Mouse (Mus musculus): ENCODE measurements around the gene Rrp9.

The Rrp9 gene

DNA sequence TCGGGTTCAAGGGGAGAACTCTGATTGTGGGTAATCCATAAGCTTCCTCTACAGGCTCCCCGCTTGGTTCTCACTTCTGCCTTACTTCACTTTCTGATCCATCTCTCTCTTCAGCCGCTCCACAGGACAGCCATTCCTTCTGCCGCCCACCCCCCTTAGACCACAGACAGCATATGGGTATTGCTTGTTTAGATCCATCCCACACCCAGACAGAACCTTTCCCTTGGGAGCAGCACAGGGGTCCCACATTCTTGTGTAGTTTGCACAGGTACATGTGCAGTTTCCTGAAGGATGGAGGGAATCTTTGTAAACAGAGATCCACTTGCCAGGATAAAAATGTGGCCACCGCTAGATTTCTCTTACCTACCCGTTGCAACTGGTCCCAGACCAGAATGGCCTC lies 23.4 kb upstream of the Rrp9 start:
- no peak for DNase-seq (ENCODE audit: low read depth, low spot score)
- Histone ChIP-seq H3K36me3 (ENCODE audit: control insufficient read depth, insufficient read depth, low read length, poor library complexity, severe bottlenecking) (no peaks in the 10 kb centered on the region), H3K27me3 (ENCODE audit: control insufficient read depth, insufficient read depth, low read length, poor library complexity, severe bottlenecking) (peaks cover 2% of the 10 kb centered on the region; the same call in 1 of the 2 replicates)

DNA sequence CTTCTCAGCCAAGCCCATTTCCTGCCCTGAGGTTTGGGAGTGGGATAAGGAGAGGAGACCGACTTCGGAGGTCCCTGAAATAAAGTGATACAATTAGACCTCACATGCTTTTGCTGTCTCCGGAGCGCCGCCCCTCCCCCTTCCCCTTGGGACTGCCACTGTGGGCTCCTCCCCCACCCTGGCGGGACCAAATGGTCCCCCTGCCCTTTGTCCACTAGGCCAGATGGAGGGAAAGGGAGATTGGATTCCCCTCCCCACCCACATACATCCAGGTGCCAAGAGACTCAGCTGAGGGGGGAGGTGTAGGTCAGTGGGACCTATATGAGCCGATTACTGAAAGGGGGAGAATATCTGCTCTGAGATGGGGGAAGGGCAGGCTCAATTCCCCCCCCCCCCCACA lies 22.9 kb upstream of the Rrp9 start:
- no peaks in the 10 kb centered on the region for H3K36me3 ChIP-seq (ENCODE audit: control insufficient read depth, insufficient read depth, low read length, poor library complexity, severe bottlenecking)
- DNase-seq (ENCODE audit: low read depth, low spot score): no peak
- peaks cover 2% of the 10 kb centered on the region; the same call in 1 of the 2 replicates for H3K27me3 ChIP-seq (ENCODE audit: control insufficient read depth, insufficient read depth, low read length, poor library complexity, severe bottlenecking)

DNA sequence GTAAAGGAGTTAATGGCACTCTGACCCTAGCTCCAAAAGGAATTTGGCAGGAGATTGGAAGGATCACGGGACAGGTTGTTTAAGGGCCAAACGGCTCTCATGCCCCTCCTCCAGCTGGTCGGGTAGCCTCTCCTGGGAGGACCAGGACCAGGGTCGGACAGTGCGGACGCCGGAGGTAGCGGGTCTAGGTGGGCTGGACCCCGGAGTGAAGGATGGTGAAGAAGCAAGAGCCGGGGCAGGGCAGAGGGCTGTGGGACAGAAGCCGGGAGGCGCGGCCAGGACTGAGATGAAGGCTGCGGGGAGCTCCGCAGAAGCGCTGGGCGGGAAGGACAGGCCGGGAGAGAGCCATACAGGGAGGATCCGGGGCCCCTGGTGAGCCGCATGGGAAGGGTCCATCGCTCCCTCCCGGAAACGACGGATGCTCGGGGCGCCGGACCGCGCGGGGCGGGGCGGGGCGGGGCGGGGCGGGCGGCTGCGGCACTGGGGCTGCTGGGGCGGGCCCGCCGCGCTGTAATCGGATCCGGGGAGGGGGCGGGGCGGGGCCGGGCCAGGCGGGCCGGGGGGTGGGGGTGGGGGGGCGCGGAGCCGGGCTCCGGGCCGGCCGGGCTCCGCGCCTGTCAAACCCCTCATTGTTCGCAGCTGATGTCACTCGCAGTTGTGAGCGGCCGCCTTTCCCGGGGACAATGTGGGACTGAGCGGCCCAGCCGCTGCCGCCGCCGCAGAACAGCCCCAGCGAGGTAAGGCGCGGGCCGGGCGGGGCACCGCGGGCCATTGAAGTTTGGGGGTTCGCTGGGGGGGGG lies 22.3 kb upstream of the Rrp9 start, which contains the start of gene Pcbp4:
TSS of gene Pcbp4 (plus strand) at position 21 of the 800 bp plus-strand sequence.
- Histone ChIP-seq H3K27me3 (ENCODE audit: control insufficient read depth, insufficient read depth, low read length, poor library complexity, severe bottlenecking) (peaks cover 2% of the 10 kb centered on the region; the same call in 1 of the 2 replicates), H3K36me3 (ENCODE audit: control insufficient read depth, insufficient read depth, low read length, poor library complexity, severe bottlenecking) (no peaks in the 10 kb centered on the region)
- DNase-seq (ENCODE audit: low read depth, low spot score): peak; percentile 42

DNA sequence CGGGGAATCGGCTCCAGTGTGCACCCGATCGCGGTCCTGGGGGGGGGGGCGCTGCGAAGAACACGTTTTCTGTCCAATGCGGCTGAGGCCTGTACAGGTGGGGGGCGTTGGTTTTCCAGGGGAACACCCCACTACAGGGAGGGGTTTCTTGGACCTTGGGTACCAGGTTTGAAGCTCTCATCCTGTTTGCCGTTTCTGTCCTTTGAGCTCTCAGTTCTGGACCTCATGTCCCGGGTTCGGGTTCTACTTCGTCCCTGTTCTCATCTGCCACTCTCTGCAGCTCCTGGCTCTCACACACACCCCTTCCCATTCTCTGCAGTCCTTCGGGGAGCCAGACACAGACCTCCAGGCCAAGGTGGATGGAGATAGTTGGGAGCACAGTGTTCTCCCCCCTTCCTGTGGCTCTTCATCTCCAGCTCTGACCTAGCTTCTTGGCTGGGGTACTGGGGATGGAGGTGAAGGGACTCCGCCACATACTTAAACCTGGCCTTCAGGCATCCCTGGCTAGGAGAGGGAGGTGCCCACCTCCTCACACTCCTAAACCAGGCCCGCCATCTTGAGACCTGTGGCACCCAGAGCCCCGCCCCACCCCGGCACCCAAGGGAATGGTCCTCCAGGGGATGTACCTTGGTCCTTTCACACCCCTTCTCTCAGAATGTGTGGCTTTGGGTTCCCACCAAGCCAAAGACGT lies 21.5 kb upstream of the Rrp9 start:
- no peak for DNase-seq (ENCODE audit: low read depth, low spot score)
- no peaks in the 10 kb centered on the region for H3K36me3 ChIP-seq (ENCODE audit: control insufficient read depth, insufficient read depth, low read length, poor library complexity, severe bottlenecking)
- H3K27me3 ChIP-seq (ENCODE audit: control insufficient read depth, insufficient read depth, low read length, poor library complexity, severe bottlenecking): peaks cover 2% of the 10 kb centered on the region; the same call in 1 of the 2 replicates

DNA sequence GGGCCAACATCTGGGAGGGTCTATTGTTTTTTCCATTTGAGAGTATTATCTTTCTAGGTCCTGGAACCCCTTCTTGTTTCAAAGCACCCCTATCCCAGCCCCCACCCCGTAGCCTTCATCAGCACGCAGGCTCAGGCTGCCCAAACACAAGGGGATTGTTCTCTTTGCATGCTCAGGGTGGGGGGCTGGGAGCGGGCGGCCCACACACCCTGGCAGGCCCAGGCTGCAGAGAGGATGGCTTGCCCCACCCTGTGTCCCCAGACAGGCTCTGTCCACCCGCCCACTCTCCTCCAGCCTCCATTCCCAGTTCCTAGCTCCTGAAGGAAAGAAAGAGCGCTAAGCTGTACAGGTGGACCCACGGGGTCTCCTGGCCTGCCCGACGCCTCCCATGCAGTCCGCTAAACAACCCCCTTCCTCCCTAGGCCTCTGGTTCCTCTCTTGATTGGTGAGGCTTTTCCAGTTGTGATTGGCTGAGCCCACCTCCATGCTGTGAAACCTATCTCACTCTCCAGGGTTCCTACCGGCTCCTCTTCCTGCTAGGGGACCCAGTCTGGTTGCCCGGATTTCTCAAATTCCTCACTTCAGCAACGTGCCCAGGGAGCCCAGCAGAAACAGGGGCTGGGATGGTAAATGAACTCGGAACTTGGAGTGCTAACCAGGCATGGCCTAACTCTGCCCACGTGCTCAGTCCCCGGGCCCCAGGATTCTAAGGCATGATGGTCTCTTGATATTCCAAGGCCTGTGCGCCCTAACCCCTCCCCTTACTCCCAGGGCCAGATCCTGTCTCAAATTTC lies 20.7 kb upstream of the Rrp9 start:
- H3K27me3 ChIP-seq (ENCODE audit: control insufficient read depth, insufficient read depth, low read length, poor library complexity, severe bottlenecking): peaks cover 2% of the 10 kb centered on the region; the same call in 1 of the 2 replicates
- no peak for DNase-seq (ENCODE audit: low read depth, low spot score)
- no peaks in the 10 kb centered on the region for H3K36me3 ChIP-seq (ENCODE audit: control insufficient read depth, insufficient read depth, low read length, poor library complexity, severe bottlenecking)

DNA sequence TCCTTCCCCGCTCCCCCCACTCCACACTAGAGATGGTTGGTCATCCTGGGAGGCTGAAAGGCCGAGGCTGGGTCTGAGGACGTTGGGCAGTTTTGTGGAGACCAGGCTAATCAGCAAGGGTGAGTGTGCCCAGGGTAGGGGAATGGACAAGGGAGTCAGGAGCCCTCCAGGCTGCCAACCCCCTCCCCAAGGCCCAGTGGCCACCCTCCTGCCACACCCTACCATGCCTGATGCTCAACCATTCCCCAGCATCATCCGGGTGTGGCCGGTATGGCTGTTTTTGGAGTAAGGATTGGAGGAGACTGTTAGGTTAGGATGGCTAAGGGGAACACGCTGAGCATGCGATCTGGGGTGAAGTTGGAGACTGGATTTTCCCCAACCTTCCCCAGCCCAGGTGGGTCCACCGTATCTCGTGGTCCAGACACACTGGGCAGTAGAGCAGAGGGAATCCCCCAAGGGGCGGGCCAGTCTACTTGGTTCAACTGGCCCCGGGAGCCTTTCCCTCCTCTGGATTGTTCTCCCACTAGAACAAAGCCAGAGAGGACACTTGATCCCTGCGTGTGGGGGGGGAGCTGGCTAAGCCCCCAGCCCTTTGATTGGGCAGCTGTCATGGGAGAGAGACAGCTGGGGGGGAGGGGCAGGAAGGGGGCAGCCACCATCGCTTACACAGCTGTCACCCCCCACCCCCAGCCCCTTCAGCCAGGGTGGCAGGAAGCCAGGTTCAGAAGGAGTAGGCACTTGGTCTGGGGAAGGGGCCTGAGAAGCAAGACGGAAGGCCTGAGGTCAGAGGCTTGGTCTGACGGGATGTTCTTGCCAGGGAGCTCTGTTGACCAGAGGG lies 19.2 kb upstream of the Rrp9 start:
- Histone ChIP-seq H3K27me3 (ENCODE audit: control insufficient read depth, insufficient read depth, low read length, poor library complexity, severe bottlenecking) (peaks cover 2% of the 10 kb centered on the region; the same call in 1 of the 2 replicates), H3K36me3 (ENCODE audit: control insufficient read depth, insufficient read depth, low read length, poor library complexity, severe bottlenecking) (no peaks in the 10 kb centered on the region)
- DNase-seq (ENCODE audit: low read depth, low spot score): no peak

DNA sequence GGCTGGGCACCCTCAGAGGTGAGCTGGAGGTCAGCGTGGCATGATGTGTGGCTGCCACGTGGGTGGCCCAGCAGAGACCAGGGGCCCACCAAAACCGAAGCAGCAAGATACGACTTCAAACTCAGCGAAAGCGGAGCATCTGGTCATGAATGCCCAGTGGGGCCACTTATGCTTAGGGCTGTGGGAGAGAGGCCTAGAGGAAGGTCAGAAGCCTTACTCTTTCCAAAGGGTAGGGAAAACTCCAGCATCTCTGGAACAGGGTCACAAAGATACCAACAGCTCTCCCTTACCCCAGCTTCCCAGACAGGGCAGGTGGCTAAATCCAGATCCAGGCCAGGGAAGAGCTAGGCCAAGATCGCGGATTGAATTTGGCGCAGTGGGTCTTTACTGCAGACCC lies 18.6 kb upstream of the Rrp9 start:
- H3K36me3 ChIP-seq (ENCODE audit: control insufficient read depth, insufficient read depth, low read length, poor library complexity, severe bottlenecking): no peaks in the 10 kb centered on the region
- DNase-seq (ENCODE audit: low read depth, low spot score): no peak

DNA sequence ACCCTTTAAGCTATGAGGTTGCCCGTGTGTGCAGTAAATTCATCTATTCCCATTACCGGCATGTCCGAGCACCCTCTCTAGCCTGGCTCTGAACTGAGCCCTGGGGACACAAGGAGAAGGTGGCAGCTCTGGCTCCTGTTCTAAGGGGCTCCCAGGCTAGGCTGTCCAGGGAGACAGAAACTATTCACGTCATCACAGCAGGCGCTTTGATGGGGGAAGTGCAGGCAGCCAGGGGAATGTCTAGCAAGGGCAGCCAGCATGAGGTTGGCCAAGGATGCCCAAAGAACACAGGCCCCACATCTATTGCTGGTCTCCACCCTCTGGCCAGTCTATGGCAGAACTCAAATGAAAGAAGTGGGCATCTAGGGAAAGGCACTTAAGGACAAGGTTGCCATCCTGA lies 17.8 kb upstream of the Rrp9 start:
- no peaks in the 10 kb centered on the region for H3K36me3 ChIP-seq (ENCODE audit: control insufficient read depth, insufficient read depth, low read length, poor library complexity, severe bottlenecking)
- no peak for DNase-seq (ENCODE audit: low read depth, low spot score)
- H3K27me3 ChIP-seq (ENCODE audit: control insufficient read depth, insufficient read depth, low read length, poor library complexity, severe bottlenecking): peaks cover 2% of the 10 kb centered on the region; the same call in 1 of the 2 replicates

More for the DNA sequence above, 18.6 kb upstream of the Rrp9 start:
- peaks cover 2% of the 10 kb centered on the region; the same call in 1 of the 2 replicates for H3K27me3 ChIP-seq (ENCODE audit: control insufficient read depth, insufficient read depth, low read length, poor library complexity, severe bottlenecking)

DNA sequence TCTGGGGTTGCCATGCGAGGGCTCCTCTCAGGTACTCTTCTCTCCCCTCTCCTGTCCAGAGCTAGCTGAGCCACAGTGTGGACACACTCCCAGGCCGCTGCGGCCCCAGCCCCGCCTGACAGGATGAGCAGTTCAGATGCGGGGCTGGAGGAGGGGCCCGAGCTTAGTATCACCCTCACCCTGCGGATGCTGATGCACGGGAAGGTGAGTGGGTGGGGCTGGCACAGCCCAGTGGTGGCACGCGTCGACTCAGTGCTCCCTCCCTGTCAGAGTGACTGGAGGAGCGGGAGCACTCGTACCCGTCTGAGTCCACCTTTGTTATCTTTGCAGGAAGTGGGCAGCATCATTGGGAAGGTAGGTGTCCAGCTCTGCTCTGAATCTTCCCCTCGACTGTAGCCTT lies 15.8 kb upstream of the Rrp9 start:
- DNase-seq (ENCODE audit: low read depth, low spot score): no peak
- H3K36me3 ChIP-seq (ENCODE audit: control insufficient read depth, insufficient read depth, low read length, poor library complexity, severe bottlenecking): no peaks in the 10 kb centered on the region
- H3K27me3 ChIP-seq (ENCODE audit: control insufficient read depth, insufficient read depth, low read length, poor library complexity, severe bottlenecking): peaks cover 2% of the 10 kb centered on the region; the same call in 1 of the 2 replicates

DNA sequence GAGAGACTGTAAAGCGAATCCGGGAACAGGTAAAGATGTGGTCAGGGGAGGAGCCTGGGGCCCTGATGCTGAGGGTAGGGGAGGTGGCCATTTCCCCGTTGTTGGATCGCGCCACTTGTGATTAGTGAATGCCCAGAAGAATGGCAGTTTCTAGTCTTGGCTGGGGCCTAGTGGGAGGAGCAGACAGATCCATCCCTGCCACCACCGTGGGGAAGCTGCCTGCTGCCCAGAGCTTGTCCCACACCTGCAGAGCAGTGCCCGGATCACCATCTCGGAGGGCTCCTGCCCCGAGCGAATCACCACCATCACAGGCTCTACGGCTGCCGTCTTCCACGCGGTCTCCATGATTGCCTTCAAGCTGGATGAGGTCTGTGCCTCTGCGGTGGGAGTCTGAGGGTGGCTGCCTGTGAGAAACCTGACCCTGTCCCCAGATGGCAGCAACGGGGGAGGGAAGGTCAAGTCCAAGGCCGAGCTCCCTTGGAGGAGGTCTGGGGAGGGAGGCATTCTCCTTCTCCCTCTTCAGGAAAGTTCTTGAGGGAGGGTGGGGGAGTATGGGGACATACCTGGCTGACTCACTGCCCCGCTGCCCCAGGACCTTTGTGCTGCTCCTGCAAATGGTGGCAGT lies 15.2 kb upstream of the Rrp9 start:
- no peak for DNase-seq (ENCODE audit: low read depth, low spot score)
- no peaks in the 10 kb centered on the region for H3K36me3 ChIP-seq (ENCODE audit: control insufficient read depth, insufficient read depth, low read length, poor library complexity, severe bottlenecking)
- peaks cover 2% of the 10 kb centered on the region; the same call in 1 of the 2 replicates for H3K27me3 ChIP-seq (ENCODE audit: control insufficient read depth, insufficient read depth, low read length, poor library complexity, severe bottlenecking)

DNA sequence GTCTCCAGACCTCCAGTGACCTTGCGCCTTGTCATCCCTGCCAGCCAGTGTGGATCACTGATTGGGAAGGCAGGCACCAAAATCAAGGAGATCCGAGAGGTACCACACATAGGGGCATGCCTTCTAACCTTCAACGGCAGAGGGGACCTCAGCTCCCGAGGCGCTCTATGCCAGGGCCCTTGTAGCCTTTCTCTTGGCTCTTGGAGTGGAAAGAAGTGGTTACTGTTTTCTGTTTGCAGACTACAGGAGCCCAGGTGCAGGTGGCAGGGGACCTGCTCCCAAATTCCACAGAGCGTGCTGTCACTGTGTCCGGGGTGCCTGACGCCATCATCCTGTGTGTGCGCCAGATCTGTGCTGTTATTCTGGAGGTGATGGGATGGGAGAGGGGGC lies 14.7 kb upstream of the Rrp9 start:
- Histone ChIP-seq H3K27me3 (ENCODE audit: control insufficient read depth, insufficient read depth, low read length, poor library complexity, severe bottlenecking) (no peaks in the 10 kb centered on the region; the same call in 1 of the 2 replicates), H3K36me3 (ENCODE audit: control insufficient read depth, insufficient read depth, low read length, poor library complexity, severe bottlenecking) (no peaks in the 10 kb centered on the region)
- no peak for DNase-seq (ENCODE audit: low read depth, low spot score)

DNA sequence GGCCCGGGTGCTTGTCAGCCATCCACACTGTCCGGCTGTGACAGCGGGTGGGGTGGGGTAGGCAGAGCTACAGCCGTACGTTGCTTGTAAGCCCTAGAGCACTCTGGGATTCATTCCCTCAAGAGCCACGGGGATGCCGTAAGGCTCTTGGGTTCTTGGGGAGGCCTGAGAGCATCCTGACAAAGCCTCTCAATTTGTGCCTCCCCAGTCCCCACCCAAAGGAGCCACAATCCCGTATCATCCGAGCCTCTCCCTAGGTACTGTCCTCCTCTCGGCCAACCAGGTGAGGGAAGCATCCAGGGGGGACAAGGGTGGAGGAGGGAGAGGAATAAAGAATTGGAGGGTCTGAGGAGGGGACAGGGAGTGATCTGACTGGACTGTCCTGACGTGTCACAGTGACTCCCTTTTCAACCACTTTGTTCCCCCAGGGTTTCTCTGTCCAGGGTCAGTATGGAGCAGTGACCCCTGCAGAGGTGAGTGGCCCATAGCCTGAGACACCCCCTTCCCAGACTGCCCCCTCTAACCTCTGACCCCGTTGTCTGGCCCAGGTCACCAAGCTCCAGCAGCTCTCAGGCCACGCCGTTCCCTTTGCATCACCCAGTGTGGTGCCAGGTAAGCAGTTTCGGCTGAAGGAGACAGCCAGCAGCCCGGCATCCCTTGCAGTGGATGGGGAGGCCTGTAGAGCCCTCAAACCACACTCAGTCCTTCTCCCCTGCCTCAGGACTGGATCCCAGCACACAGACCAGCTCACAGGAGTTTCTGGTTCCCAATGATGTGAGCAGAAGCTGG lies 13.9 kb upstream of the Rrp9 start:
- no peaks in the 10 kb centered on the region; the same call in 1 of the 2 replicates for H3K27me3 ChIP-seq (ENCODE audit: control insufficient read depth, insufficient read depth, low read length, poor library complexity, severe bottlenecking)
- no peaks in the 10 kb centered on the region for H3K36me3 ChIP-seq (ENCODE audit: control insufficient read depth, insufficient read depth, low read length, poor library complexity, severe bottlenecking)
- no peak for DNase-seq (ENCODE audit: low read depth, low spot score)

DNA sequence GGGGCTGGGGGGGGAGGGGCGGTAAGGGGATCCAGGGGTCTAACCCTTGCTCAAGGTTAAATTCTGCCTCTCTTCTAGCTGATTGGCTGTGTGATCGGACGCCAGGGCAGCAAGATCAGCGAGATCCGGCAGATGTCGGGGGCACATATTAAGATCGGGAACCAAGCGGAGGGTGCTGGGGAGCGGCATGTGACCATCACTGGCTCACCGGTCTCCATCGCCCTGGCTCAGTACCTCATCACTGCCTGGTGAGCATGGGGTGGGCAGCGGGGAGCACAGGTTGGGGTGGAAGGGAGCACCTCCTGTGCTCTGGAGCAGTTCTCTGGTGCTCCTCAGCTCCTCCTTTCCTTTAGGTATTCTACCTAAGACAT lies 13.3 kb upstream of the Rrp9 start:
- Histone ChIP-seq H3K36me3 (ENCODE audit: control insufficient read depth, insufficient read depth, low read length, poor library complexity, severe bottlenecking) (no peaks in the 10 kb centered on the region), H3K27me3 (ENCODE audit: control insufficient read depth, insufficient read depth, low read length, poor library complexity, severe bottlenecking) (no peaks in the 10 kb centered on the region; the same call in 1 of the 2 replicates)
- DNase-seq (ENCODE audit: low read depth, low spot score): no peak
